Mouse (Mus musculus) layer of hippocampus, adult 2 months (tissue): ENCODE measurements at regions not wholly inside any gene's neighbourhood (a gene's known extent, or its start where the extent isn't known, plus 50 kb on each side); places are given as distances from the start of the nearest gene placed in this dataset.

Experiments
- DNase-seq, 2 experiments: peaks; one replicate each; pipeline ENCODE4 v3.0.0; 2022; ENCODE audit warnings: low spot score in 2 of 2
- H3K27ac ChIP-seq: fragments of 200-600 bp; 2 replicates; pipeline ENCODE4 v1.8.1; 2022
- H3K4me3 ChIP-seq: fragments of 200-600 bp; 2 replicates; pipeline ENCODE4 v1.8.1; 2022; ENCODE audit warnings: mild to moderate bottlenecking
- CTCF ChIP-seq: fragments of 200-600 bp; conservative IDR thresholded peaks from 2 replicates; pipeline ENCODE4 v1.8.1; 2022; ENCODE audit warnings: antibody characterized with exemption, mild to moderate bottlenecking, moderate library complexity

- Histone ChIP-seq H3K27ac (no peak overlapping the region), H3K4me3 (no peak overlapping the region)
- TF ChIP-seq CTCF = no peak
- peak; percentile 7 to 11 for DNase-seq
Observed at GRCm38 (mm10) chr3:9920331-9920730, 167.6 kb upstream of the Gm9833 start.

DNA sequence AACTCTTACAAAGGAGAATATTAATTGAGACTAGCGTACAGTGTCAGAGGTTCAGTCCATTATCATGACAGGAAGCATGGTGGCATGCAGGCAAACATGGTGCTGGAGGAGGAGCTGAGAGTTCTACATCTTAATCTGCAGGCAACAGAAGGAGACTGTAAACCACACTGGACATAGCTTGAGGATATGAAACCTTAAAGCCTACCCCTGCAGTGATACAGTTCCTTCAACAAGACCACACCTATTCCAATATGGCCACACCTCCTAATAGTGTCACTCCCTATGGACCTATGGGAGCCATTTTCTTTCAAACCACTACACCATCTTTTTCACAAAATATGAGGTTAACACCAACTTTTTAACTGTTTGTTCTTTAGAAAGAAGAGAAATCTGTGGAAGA, 166.2 kb upstream of the Gm9833 start:
- no peak for DNase-seq
- H3K27ac ChIP-seq = no peak overlapping the region
- TF ChIP-seq CTCF = no peak
- H3K4me3 ChIP-seq = no peak overlapping the region

- no peak for DNase-seq
- Histone ChIP-seq H3K27ac (no peak overlapping the region), H3K4me3 (no peak overlapping the region)
- no peak for TF ChIP-seq CTCF
Observed at GRCm38 (mm10) chr3:9922541-9923046, 165.3 kb upstream of the Gm9833 start.

- Histone ChIP-seq H3K4me3 (no peak overlapping the region), H3K27ac (no peak overlapping the region)
- no peak for DNase-seq
- TF ChIP-seq CTCF = no peak
Observed at GRCm38 (mm10) chr3:9924630-9925029, 163.3 kb upstream of the Gm9833 start.

- no peak for TF ChIP-seq CTCF
- no peak overlapping the region for H3K27ac ChIP-seq
- DNase-seq = no peak
- no peak overlapping the region for H3K4me3 ChIP-seq
Observed at GRCm38 (mm10) chr3:9936853-9937441, 151.0 kb upstream of the Gm9833 start.

DNA sequence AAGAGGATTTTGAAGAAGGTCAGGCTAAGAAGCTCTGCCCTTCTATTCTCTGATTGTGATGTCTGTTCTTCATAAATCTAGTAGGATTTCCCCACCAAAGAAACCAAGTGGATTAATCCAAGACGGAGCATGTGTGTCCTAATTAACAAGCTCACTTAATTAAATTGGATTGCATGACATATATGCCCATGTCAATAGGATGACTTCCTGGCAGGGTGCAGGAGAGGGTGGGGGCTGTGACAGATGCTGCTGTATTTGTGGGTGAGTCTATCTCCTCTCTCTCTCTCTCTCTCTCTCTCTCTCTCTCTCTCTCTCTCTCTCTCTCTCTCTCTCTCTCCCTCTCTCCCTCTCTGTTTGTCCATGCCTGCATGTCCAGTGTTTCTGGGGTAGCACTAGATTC, 149.3 kb upstream of the Gm9833 start:
- Histone ChIP-seq H3K27ac (no peak overlapping the region), H3K4me3 (no peak overlapping the region)
- DNase-seq = no peak
- TF ChIP-seq CTCF = no peak

GRCm38 (mm10) chr3:9942631-9943030, 145.3 kb upstream of the Gm9833 start:
- no peak overlapping the region for H3K4me3 ChIP-seq
- DNase-seq = no peak
- no peak overlapping the region for H3K27ac ChIP-seq
- no peak for TF ChIP-seq CTCF

GRCm38 (mm10) chr3:9947357-9948065, 140.4 kb upstream of the Gm9833 start:
- H3K4me3 ChIP-seq = peak overlapping the region; percentile 25; the same call in 1 of the 2 replicates
- DNase-seq = peak; percentile 65 to 81
- no peak overlapping the region for H3K27ac ChIP-seq
- peak; percentile 98 for TF ChIP-seq CTCF

GRCm38 (mm10) chr3:9948114-9948513, 139.8 kb upstream of the Gm9833 start:
- no peak for TF ChIP-seq CTCF
- Histone ChIP-seq H3K4me3 (no peak overlapping the region), H3K27ac (no peak overlapping the region)
- DNase-seq = no peak

DNA sequence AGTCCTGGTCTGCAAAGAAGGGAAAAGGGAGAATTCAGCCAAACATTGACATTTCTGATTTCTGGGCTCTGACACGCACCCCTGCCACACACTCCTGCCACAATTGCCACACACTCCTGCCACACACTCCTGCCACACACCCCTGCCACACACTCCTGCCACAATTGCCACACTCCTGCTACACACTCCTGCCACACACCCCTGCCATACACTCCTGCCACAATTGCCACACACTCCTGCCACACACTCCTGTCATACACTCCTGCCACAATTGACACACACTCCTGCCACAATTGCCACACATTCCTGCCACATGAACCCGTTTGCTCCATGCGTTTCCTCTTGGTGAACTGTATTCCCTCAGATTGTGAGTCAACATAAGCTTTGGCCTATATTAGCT, 130.0 kb upstream of the Gm9833 start:
- Histone ChIP-seq H3K4me3 (no peak overlapping the region), H3K27ac (no peak overlapping the region)
- no peak for TF ChIP-seq CTCF
- DNase-seq = no peak

- DNase-seq = peak; percentile 43
Observed at GRCm38 (mm10) chr3:9959716-9960661, 127.9 kb upstream of the Gm9833 start.

DNA sequence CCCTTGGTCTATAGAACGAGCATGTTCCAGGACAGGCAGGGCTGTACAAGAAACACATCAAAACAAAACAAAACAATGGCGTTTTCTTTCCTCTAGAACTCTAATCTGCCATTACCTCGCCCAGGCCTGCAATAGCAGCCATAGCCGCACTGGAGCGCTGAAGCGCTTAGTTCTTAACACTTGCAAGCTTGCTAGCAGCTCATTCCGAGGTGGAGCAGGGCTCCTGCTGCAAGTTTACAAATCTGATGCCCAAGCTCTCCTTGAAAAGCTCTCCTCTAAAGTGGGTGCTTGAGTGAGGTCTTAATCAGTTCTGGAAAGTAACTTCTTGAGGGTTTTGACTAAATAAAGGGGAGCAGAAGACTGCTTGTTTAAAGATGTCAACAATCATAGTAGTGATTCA, 127.2 kb upstream of the Gm9833 start:
- Histone ChIP-seq H3K27ac (0 out of 2 replicates have a peak overlapping the region, but pooled peaks have one; percentile 28), H3K4me3 (no peak overlapping the region; the same call in 1 of the 2 replicates)
- TF ChIP-seq CTCF = peak; percentile 83
- DNase-seq = peak in 1 of 2 experiments; percentile 51

More at GRCm38 (mm10) chr3:9959716-9960661, 127.9 kb upstream of the Gm9833 start:
- Histone ChIP-seq H3K27ac (0 out of 2 replicates have a peak overlapping the region, but pooled peaks have one; percentile 28), H3K4me3 (no peak overlapping the region; the same call in 1 of the 2 replicates)
- no peak for TF ChIP-seq CTCF
